Mouse (Mus musculus) limb, embryonic 11.5 days (tissue): ENCODE data around the gene Iffo1. TPM values are rescaled to one million over a fixed set of nuclear protein-coding genes. Genes with fewer than 3 reads are reported as not detected.

Experiments
- ATAC-seq: fragments of 200-750 bp; cut with Nextera tagmentation; 2 replicates; pipeline ENCODE4 v1.8.0; 2017; ENCODE audit warnings: low read depth; ENCODE audit not compliant: insufficient number of reproducible peaks, low FRiP score, low TSS enrichment
- DNase-seq: peaks from one replicate; pipeline ENCODE4 v3.0.0-alpha.2; 2015; ENCODE audit warnings: low spot score
- H3K27ac ChIP-seq: fragments of 300-500 bp; sonication (generic); replicated peaks from 2 replicates; pipeline ENCODE4 v1.5.1; 2014; ENCODE audit warnings: low read depth, mild to moderate bottlenecking, low read length
- H3K27me3 ChIP-seq: fragments of 300-500 bp; sonication (generic); 2 replicates; pipeline ENCODE4 v1.6.1; 2014; ENCODE audit warnings: mild to moderate bottlenecking, low read length, mixed read lengths; ENCODE audit not compliant: control insufficient read depth, insufficient read depth
- H3K36me3 ChIP-seq: fragments of 300-500 bp; sonication (generic); 2 replicates; pipeline ENCODE4 v1.6.1; 2014; ENCODE audit warnings: mild to moderate bottlenecking, low read length, moderate library complexity, mixed read lengths; ENCODE audit not compliant: control insufficient read depth, insufficient read depth
- H3K4me1 ChIP-seq: fragments of 300-500 bp; sonication (generic); 2 replicates; pipeline ENCODE4 v1.6.1; 2014; ENCODE audit warnings: low read length, mixed read lengths; ENCODE audit not compliant: control insufficient read depth, insufficient read depth
- H3K4me2 ChIP-seq: fragments of 300-500 bp; sonication (generic); 2 replicates; pipeline ENCODE4 v1.6.1; 2014; ENCODE audit warnings: low read depth, mild to moderate bottlenecking, moderate library complexity; ENCODE audit not compliant: severe bottlenecking
- H3K4me3 ChIP-seq: fragments of 300-500 bp; sonication (generic); 2 replicates; pipeline ENCODE4 v1.5.1; 2014; ENCODE audit warnings: low read depth, low read length
- H3K9ac ChIP-seq: fragments of 300-500 bp; sonication (generic); 2 replicates; pipeline ENCODE4 v1.6.1; 2014; ENCODE audit warnings: mild to moderate bottlenecking, low read length
- H3K9me3 ChIP-seq: fragments of 300-500 bp; sonication (generic); 2 replicates; pipeline ENCODE4 v1.6.1; 2016; ENCODE audit warnings: low read length; ENCODE audit not compliant: control insufficient read depth
- whole genome bisulfite sequencing: fragments of 180-500 bp; shearing (Covaris S2); extraction: QIAGEN DNeasy Blood & Tissue Kit; methylation state at CpG from one replicate; pipeline ENCODE4 v1.1.7; 2014; 5-methylcytosine and 5-hydroxymethylcytosine counted together
- polyA plus RNA-seq: library from polyadenylated mRNA; unstranded; fragments of >200 nt; fragmentation: Nextera tagmentation; extraction: Ambion mirVana; gene quantifications from 2 replicates; pipeline ENCODE4 v1.2.1, GENCODE M21; 2014

The Iffo1 gene
- 12.7 and 14.5 TPM in 2 replicates for polyA plus RNA-seq

- Histone ChIP-seq H3K27ac (peak within 1 kb of the TSS; percentile 86), H3K27me3 (no peaks in the 10 kb centered on the region), H3K36me3 (peaks cover 23% of the 10 kb centered on the region), H3K4me3 (peak within 1 kb of the TSS; percentile 86), H3K4me2 (peak within 1 kb of the TSS; percentile 96), H3K4me1 (peaks cover 22% of the 10 kb centered on the region; the same call in 1 of the 2 replicates), H3K9me3 (no peaks in the 10 kb centered on the region), H3K9ac (peak within 1 kb of the TSS; percentile 89)
- under 1% methylated on average over 16 of the region's 16 CpGs for WGBS
- peak; percentile 95 for DNase-seq
- ATAC-seq = peak; percentile 94
Observed at GRCm38 (mm10) chr6:125145001-125145400, at the start of gene Iffo1. Iffo1 (plus strand) TSS chr6:125145241.

DNA sequence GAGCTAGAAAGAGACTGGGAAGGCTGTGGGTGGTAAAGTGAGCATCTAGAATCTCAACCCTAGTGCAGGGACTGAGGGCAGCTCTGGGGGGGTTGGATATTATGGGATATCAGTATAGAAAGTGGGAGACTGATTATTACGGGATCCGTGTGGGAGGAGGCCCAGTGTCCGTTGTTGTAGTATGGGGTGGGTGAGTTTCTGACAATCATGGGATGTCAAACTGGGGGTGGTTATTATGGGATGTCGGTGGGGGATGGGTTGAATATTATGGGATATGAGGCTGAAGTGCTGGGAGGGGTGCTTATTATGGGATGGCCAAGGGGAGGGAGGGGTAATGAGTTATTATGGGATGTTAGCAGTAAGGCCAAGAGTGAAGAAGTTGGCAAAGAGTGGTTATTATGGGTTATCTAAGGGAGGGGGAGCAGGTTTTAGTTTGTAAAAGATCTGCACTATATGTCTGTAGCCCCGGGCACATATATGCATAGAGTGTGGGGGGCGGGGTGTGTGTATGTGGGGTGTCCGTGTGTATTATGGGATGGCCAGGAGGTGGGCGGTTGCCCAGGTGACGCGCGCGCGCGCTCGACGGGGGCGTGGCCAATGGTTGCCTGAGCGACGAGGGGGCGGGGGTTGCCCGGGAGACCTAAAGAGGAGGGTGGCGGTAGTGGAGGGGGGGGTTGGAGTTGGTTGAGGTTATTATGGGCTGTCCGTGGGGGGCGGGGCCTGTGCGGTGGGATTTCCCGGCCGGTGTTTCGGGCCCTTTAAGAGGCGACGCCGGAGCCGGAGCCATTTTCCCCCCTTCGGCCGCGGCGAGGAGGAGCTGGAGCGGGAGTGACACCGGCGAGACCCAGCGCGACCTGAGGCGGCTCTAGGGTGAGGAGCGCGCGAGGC, 49.4 kb upstream of the Iffo1 start, which contains the start of gene Chd4:
Gene Chd4 (plus strand): TSS at position 591 of the 888 bp plus-strand sequence.
- Histone ChIP-seq H3K36me3 (peaks cover 10% of the 10 kb centered on the region), H3K9me3 (no peaks in the 10 kb centered on the region), H3K4me3 (peak within 1 kb of the TSS; percentile 100), H3K4me1 (peaks cover 29% of the 10 kb centered on the region), H3K9ac (peak within 1 kb of the TSS; percentile 89), H3K27ac (peak within 1 kb of the TSS; percentile 95), H3K4me2 (peak within 1 kb of the TSS; percentile 94), H3K27me3 (no peaks in the 10 kb centered on the region)
- peak; percentile 92 for DNase-seq
- ATAC-seq = peak; percentile 75
- WGBS = 3% methylated on average over 43 of the region's 45 CpGs

- Histone ChIP-seq H3K27me3 (no peaks in the 10 kb centered on the region), H3K4me3 (peak overlapping the region; percentile 100), H3K4me1 (peaks cover 26% of the 10 kb centered on the region), H3K4me2 (peak overlapping the region; percentile 94), H3K27ac (peak overlapping the region; percentile 95), H3K36me3 (peaks cover 16% of the 10 kb centered on the region), H3K9ac (peak overlapping the region; percentile 89), H3K9me3 (no peaks in the 10 kb centered on the region)
- DNase-seq (no peak), ATAC-seq (peak; percentile 40; the same call in 1 of the 2 replicates)
- 0% methylated on average over 16 of the region's 32 CpGs for WGBS
Observed at GRCm38 (mm10) chr6:125096279-125096596, 48.8 kb upstream of the Iffo1 start.

GRCm38 (mm10) chr6:125096597-125097345, 48.3 kb upstream of the Iffo1 start:
- Histone ChIP-seq H3K9me3 (no peaks in the 10 kb centered on the region), H3K9ac (peak overlapping the region; percentile 89), H3K4me1 (peaks cover 26% of the 10 kb centered on the region), H3K4me3 (peak overlapping the region; percentile 100), H3K27me3 (no peaks in the 10 kb centered on the region), H3K36me3 (peaks cover 21% of the 10 kb centered on the region), H3K27ac (peak overlapping the region; percentile 95), H3K4me2 (peak overlapping the region; percentile 94)
- DNase-seq (peak; percentile 68), ATAC-seq (peak; percentile 36)
- WGBS = 0% methylated on average over 40 of the region's 44 CpGs

GRCm38 (mm10) chr6:125097346-125097689, 47.7 kb upstream of the Iffo1 start:
- Histone ChIP-seq H3K9ac (peak overlapping the region; percentile 89), H3K27me3 (no peaks in the 10 kb centered on the region), H3K9me3 (no peaks in the 10 kb centered on the region), H3K4me1 (peaks cover 26% of the 10 kb centered on the region), H3K36me3 (peaks cover 25% of the 10 kb centered on the region), H3K4me3 (peak overlapping the region; percentile 100), H3K27ac (peak overlapping the region; percentile 95), H3K4me2 (peak overlapping the region; percentile 94)
- DNase-seq (peak; percentile 40), ATAC-seq (no peak)
- 1% methylated on average over 12 of the region's 12 CpGs for WGBS

- H3K4me3 ChIP-seq = peak overlapping the region; percentile 100
- no peaks in the 10 kb centered on the region for H3K27me3 ChIP-seq
- 65% methylated on average over 8 of the region's 8 CpGs for WGBS
- peak overlapping the region; percentile 94 for H3K4me2 ChIP-seq
- H3K4me1 ChIP-seq = peaks cover 26% of the 10 kb centered on the region
- no peaks in the 10 kb centered on the region for H3K9me3 ChIP-seq
- H3K27ac ChIP-seq = no peak overlapping the region
- no peak for ATAC-seq
- H3K36me3 ChIP-seq = peaks cover 31% of the 10 kb centered on the region
- H3K9ac ChIP-seq = peak overlapping the region; percentile 89
- no peak for DNase-seq
Observed at GRCm38 (mm10) chr6:125097951-125098350, 47.1 kb upstream of the Iffo1 start.

- Histone ChIP-seq H3K4me2 (peak overlapping the region; percentile 94), H3K4me3 (peak overlapping the region; percentile 100; the same call in 1 of the 2 replicates), H3K9ac (peak overlapping the region; percentile 22), H3K27ac (no peak overlapping the region), H3K9me3 (no peaks in the 10 kb centered on the region), H3K4me1 (peaks cover 26% of the 10 kb centered on the region), H3K36me3 (peaks cover 33% of the 10 kb centered on the region), H3K27me3 (no peaks in the 10 kb centered on the region)
- ATAC-seq (no peak), DNase-seq (no peak)
- 78% methylated on average over 3 of the region's 3 CpGs for WGBS
Observed at GRCm38 (mm10) chr6:125098513-125098912, 46.5 kb upstream of the Iffo1 start.

- H3K9ac ChIP-seq = peak overlapping the region; percentile 45; the same call in 1 of the 2 replicates
- no peak for DNase-seq
- WGBS = 63% methylated on average over 5 of the region's 5 CpGs
- H3K9me3 ChIP-seq = no peaks in the 10 kb centered on the region
- H3K4me2 ChIP-seq = peak overlapping the region; percentile 94; the same call in 1 of the 2 replicates
- H3K4me1 ChIP-seq = peaks cover 26% of the 10 kb centered on the region
- H3K27me3 ChIP-seq = no peaks in the 10 kb centered on the region
- peaks cover 37% of the 10 kb centered on the region for H3K36me3 ChIP-seq
- peak overlapping the region; percentile 10; the same call in 1 of the 2 replicates for H3K4me3 ChIP-seq
- no peak for ATAC-seq
- no peak overlapping the region for H3K27ac ChIP-seq
Observed at GRCm38 (mm10) chr6:125099421-125099971, 45.5 kb upstream of the Iffo1 start.
